Mouse (Mus musculus) CH12.LX (cell line): ENCODE data around the gene Gls2. TPM values are rescaled to one million over a fixed set of nuclear protein-coding genes. Genes with fewer than 3 reads are reported as not detected.
A peak's percentile ranks its signal among the peaks of the same experiment; 100 is the strongest.

ENCODE experiments used
- DNase-seq: peaks from one replicate; pipeline ENCODE4 v3.0.0-alpha.2; 2013; ENCODE audit errors: extremely low read depth
- H3K27ac ChIP-seq: 2 replicates; pipeline ENCODE4 v1.5.1; 2012; ENCODE audit warnings: low read depth, mild to moderate bottlenecking, control low read depth, moderate library complexity; ENCODE audit not compliant: insufficient read depth
- H3K27me3 ChIP-seq: replicated peaks from 2 replicates; pipeline ENCODE3; 2012; ENCODE audit warnings: inconsistent platforms
- H3K36me3 ChIP-seq, 2 experiments: replicated peaks in 1 of 2; 2 replicates each; pipeline versions ENCODE3 to v1.6.1; 2012; ENCODE audit warnings: inconsistent platforms in 1 of 2, low read length in 1 of 2, mild to moderate bottlenecking in 1 of 2, mixed read lengths in 1 of 2, moderate library complexity in 1 of 2; ENCODE audit not compliant: control insufficient read depth in 1 of 2, insufficient read depth in 1 of 2
- H3K4me1 ChIP-seq, 2 experiments: 2 replicates each; pipeline ENCODE4 v1.6.1; 2012; ENCODE audit warnings: inconsistent platforms in 1 of 2, moderate library complexity in 1 of 2; ENCODE audit not compliant: insufficient read depth in 2 of 2, control insufficient read depth in 1 of 2
- H3K4me2 ChIP-seq: 2 replicates; pipeline ENCODE4 v1.6.1; 2012; ENCODE audit warnings: low read depth, mild to moderate bottlenecking, control low read depth; ENCODE audit not compliant: poor library complexity, insufficient read depth, severe bottlenecking
- H3K4me3 ChIP-seq, 3 experiments: fragments of 150-350 bp in 1 of 3; sonication (generic) in 1 of 3; replicated peaks in 1 of 3; 2 replicates each; pipeline versions ENCODE3 to v1.5.1; 2011 to 2012; ENCODE audit warnings: low read depth in 2 of 3, low read length in 2 of 3, mild to moderate bottlenecking in 2 of 3, moderate library complexity in 2 of 3, control low read depth in 1 of 3, improper control_type of control experiment in 1 of 3, inconsistent platforms in 1 of 3, mixed read lengths in 1 of 3; ENCODE audit not compliant: poor library complexity in 1 of 3
- H3K79me2 ChIP-seq: replicated peaks from 2 replicates; pipeline ENCODE4 v1.6.1; 2012; ENCODE audit warnings: mild to moderate bottlenecking, moderate library complexity; ENCODE audit not compliant: control insufficient read depth, poor library complexity, insufficient read depth, severe bottlenecking; ENCODE audit errors: extremely low read depth
- H3K9ac ChIP-seq: 2 replicates; pipeline ENCODE4 v1.6.1; 2012; ENCODE audit warnings: low read depth, mild to moderate bottlenecking, control low read depth, moderate library complexity; ENCODE audit not compliant: insufficient read depth
- H3K9me3 ChIP-seq: replicated peaks from 2 replicates; pipeline ENCODE3; 2012; ENCODE audit warnings: low read length, inconsistent platforms, mixed read lengths
- BHLHE40 ChIP-seq: IDR thresholded peaks from 2 replicates; pipeline ENCODE4 v1.6.1; 2011; ENCODE audit warnings: mild to moderate bottlenecking, low read depth, low read length, improper control_type of control experiment
- CHD1 ChIP-seq: IDR thresholded peaks from 2 replicates; pipeline ENCODE4 v1.6.1; 2012; ENCODE audit warnings: low read depth, low read length, improper control_type of control experiment, inconsistent platforms
- CHD2 ChIP-seq: IDR thresholded peaks from 2 replicates; pipeline ENCODE4 v1.6.1; 2011; ENCODE audit warnings: low read length, improper control_type of control experiment
- CTCF ChIP-seq, 2 experiments: IDR thresholded peaks in 1 of 2; conservative IDR thresholded peaks in 1 of 2; 2 replicates each; pipeline ENCODE4 v1.5.1; 2011 to 2012; ENCODE audit warnings: low read depth in 2 of 2, low read length in 2 of 2, improper control_type of control experiment in 1 of 2, inconsistent platforms in 1 of 2, mild to moderate bottlenecking in 1 of 2, moderate library complexity in 1 of 2
- E2F4 ChIP-seq: IDR thresholded peaks from 2 replicates; pipeline ENCODE4 v1.6.1; 2011; ENCODE audit warnings: low read depth, low read length, improper control_type of control experiment; ENCODE audit not compliant: insufficient replicate concordance
- ELF1 ChIP-seq: IDR thresholded peaks from 2 replicates; pipeline ENCODE4 v1.6.1; 2014; ENCODE audit warnings: low read depth, mild to moderate bottlenecking, inconsistent platforms, low read length, improper control_type of control experiment
- EP300 ChIP-seq: IDR thresholded peaks from 2 replicates; pipeline ENCODE4 v1.6.1; 2011; ENCODE audit warnings: low read length, improper control_type of control experiment
- ETS1 ChIP-seq: conservative IDR thresholded peaks from 2 replicates; pipeline ENCODE4 v1.6.1; 2012; ENCODE audit warnings: low read depth, mild to moderate bottlenecking, inconsistent platforms, low read length, improper control_type of control experiment, moderate library complexity
- GABPA ChIP-seq: IDR thresholded peaks from 2 replicates; pipeline ENCODE4 v1.6.1; 2012; ENCODE audit warnings: low read depth, low read length, improper control_type of control experiment, inconsistent platforms; ENCODE audit not compliant: insufficient replicate concordance
- HCFC1 ChIP-seq: IDR thresholded peaks from 2 replicates; pipeline ENCODE4 v1.6.1; 2012; ENCODE audit warnings: low read depth, mild to moderate bottlenecking, inconsistent platforms, low read length, improper control_type of control experiment
- IRF4 ChIP-seq: IDR thresholded peaks from 2 replicates; pipeline ENCODE4 v1.6.1; 2014; ENCODE audit warnings: low read depth, mild to moderate bottlenecking, inconsistent platforms, low read length, improper control_type of control experiment
- JUN ChIP-seq: IDR thresholded peaks from 2 replicates; pipeline ENCODE4 v1.6.1; 2011; ENCODE audit warnings: low read depth, mild to moderate bottlenecking, low read length, improper control_type of control experiment, moderate library complexity; ENCODE audit not compliant: insufficient read depth
- JUND ChIP-seq: conservative IDR thresholded peaks from 2 replicates; pipeline ENCODE4 v1.6.1; 2011; ENCODE audit warnings: low read depth, low read length, improper control_type of control experiment
- KAT2A ChIP-seq: IDR thresholded peaks from 2 replicates; pipeline ENCODE4 v1.6.1; 2012; ENCODE audit warnings: low read length, improper control_type of control experiment, inconsistent platforms; ENCODE audit not compliant: insufficient replicate concordance
- MAFK ChIP-seq: IDR thresholded peaks from 2 replicates; pipeline ENCODE4 v1.6.1; 2011; ENCODE audit warnings: low read length, improper control_type of control experiment; ENCODE audit not compliant: insufficient replicate concordance
- MAX ChIP-seq: IDR thresholded peaks from 2 replicates; pipeline ENCODE4 v1.6.1; 2011; ENCODE audit warnings: low read length, improper control_type of control experiment
- MAZ ChIP-seq: IDR thresholded peaks from 2 replicates; pipeline ENCODE4 v1.6.1; 2012; ENCODE audit warnings: low read depth, mild to moderate bottlenecking, inconsistent platforms, low read length, improper control_type of control experiment, moderate library complexity
- MEF2A ChIP-seq: IDR thresholded peaks from 2 replicates; pipeline ENCODE4 v1.6.1; 2014; ENCODE audit warnings: low read depth, mild to moderate bottlenecking, inconsistent platforms, low read length, improper control_type of control experiment, borderline replicate concordance
- MXI1 ChIP-seq: IDR thresholded peaks from 2 replicates; pipeline ENCODE4 v1.6.1; 2011; ENCODE audit warnings: mild to moderate bottlenecking, low read depth, low read length, improper control_type of control experiment
- MYC ChIP-seq: IDR thresholded peaks from 2 replicates; pipeline ENCODE4 v1.6.1; 2011; ENCODE audit warnings: low read depth, mild to moderate bottlenecking, improper control_type of control experiment, low read length
- NELFE ChIP-seq: IDR thresholded peaks from 2 replicates; pipeline ENCODE4 v1.6.1; 2011; ENCODE audit warnings: low read depth, low read length, improper control_type of control experiment
- NRF1 ChIP-seq: IDR thresholded peaks from 2 replicates; pipeline ENCODE4 v1.6.1; 2014; ENCODE audit warnings: low read depth, mild to moderate bottlenecking, inconsistent platforms, low read length, improper control_type of control experiment, moderate library complexity
- PAX5 ChIP-seq: IDR thresholded peaks from 2 replicates; pipeline ENCODE4 v1.6.1; 2012; ENCODE audit warnings: low read length, inconsistent platforms, mixed read lengths
- POLR2A ChIP-seq: IDR thresholded peaks from 2 replicates; pipeline ENCODE4 v1.6.1; 2011; ENCODE audit warnings: low read depth, mild to moderate bottlenecking, improper control_type of control experiment, low read length
- POLR2AphosphoS2 ChIP-seq: IDR thresholded peaks from 2 replicates; pipeline ENCODE4 v1.6.1; 2011; ENCODE audit warnings: low read depth, low read length, improper control_type of control experiment
- RAD21 ChIP-seq: IDR thresholded peaks from 2 replicates; pipeline ENCODE4 v1.6.1; 2011; ENCODE audit warnings: low read depth, mild to moderate bottlenecking, low read length, improper control_type of control experiment, moderate library complexity
- RCOR1 ChIP-seq: conservative IDR thresholded peaks from 2 replicates; pipeline ENCODE4 v1.6.1; 2012; ENCODE audit warnings: low read depth, mild to moderate bottlenecking, inconsistent platforms, low read length, improper control_type of control experiment
- SIN3A ChIP-seq: IDR thresholded peaks from 2 replicates; pipeline ENCODE4 v1.6.1; 2012; ENCODE audit warnings: low read length, improper control_type of control experiment, inconsistent platforms
- SMC3 ChIP-seq: IDR thresholded peaks from 2 replicates; pipeline ENCODE4 v1.6.1; 2011; ENCODE audit warnings: low read depth, low read length, improper control_type of control experiment
- TBP ChIP-seq: conservative IDR thresholded peaks from 2 replicates; pipeline ENCODE4 v1.6.1; 2011; ENCODE audit warnings: low read depth, low read length, improper control_type of control experiment
- TCF12 ChIP-seq: IDR thresholded peaks from 2 replicates; pipeline ENCODE4 v1.6.1; 2014; ENCODE audit warnings: low read depth, mild to moderate bottlenecking, inconsistent platforms, low read length, improper control_type of control experiment
- UBTF ChIP-seq: IDR thresholded peaks from 2 replicates; pipeline ENCODE4 v1.6.1; 2012; ENCODE audit warnings: low read depth, mild to moderate bottlenecking, inconsistent platforms, low read length, improper control_type of control experiment, moderate library complexity
- USF1 ChIP-seq: IDR thresholded peaks from 2 replicates; pipeline ENCODE4 v1.6.1; 2014; ENCODE audit warnings: low read depth, mild to moderate bottlenecking, inconsistent platforms, low read length, improper control_type of control experiment
- USF2 ChIP-seq: conservative IDR thresholded peaks from 2 replicates; pipeline ENCODE4 v1.6.1; 2011; ENCODE audit warnings: low read depth, low read length, improper control_type of control experiment
- ZC3H11A ChIP-seq: IDR thresholded peaks from 2 replicates; pipeline ENCODE4 v1.6.1; 2012; ENCODE audit warnings: low read depth, mild to moderate bottlenecking, inconsistent platforms, low read length, improper control_type of control experiment
- ZKSCAN1 ChIP-seq: IDR thresholded peaks from 2 replicates; pipeline ENCODE4 v1.6.1; 2012; ENCODE audit warnings: low read depth, inconsistent platforms, low read length, improper control_type of control experiment, borderline replicate concordance
- ZMIZ1 ChIP-seq: IDR thresholded peaks from 2 replicates; pipeline ENCODE4 v1.6.1; 2012; ENCODE audit warnings: low read depth, mild to moderate bottlenecking, inconsistent platforms, low read length, improper control_type of control experiment
- ZNF384 ChIP-seq: IDR thresholded peaks from 2 replicates; pipeline ENCODE4 v1.6.1; 2012; ENCODE audit warnings: low read depth, low read length, improper control_type of control experiment, inconsistent platforms
- dilution Hi-C: fragments of 300-500 bp; cut with MboI; formaldehyde crosslinking; loops from 2 replicates; pipeline ENCODE4 v1.14.3; 2020; ENCODE audit warnings: low sequenced_read_pairs; ENCODE audit not compliant: extremely low pct_unique_long_range_greater_than_20kb, extremely low pct_ligation_motif_present
- in situ Hi-C: fragments of 300-500 bp; cut with MboI; formaldehyde crosslinking; loops from 3 replicates; pipeline ENCODE4 v1.14.3; 2019; ENCODE audit warnings: low sequenced_read_pairs, low pct_ligation_motif_present, low pct_unique_long_range_greater_than_20kb, mixed read lengths
- polyA plus RNA-seq: library from polyadenylated mRNA; unstranded; fragments of >175 nt; gene quantifications from 2 replicates; pipeline ENCODE4 v1.2.1, GENCODE M21; 2012; ENCODE audit warnings: low read depth; ENCODE audit not compliant: insufficient read length
- total RNA-seq, 2 experiments: library from RNA; depleted of rRNA; stranded (reverse); fragments of 300-350 nt in 1 of 2; fragments of >200 nt in 1 of 2; gene quantifications; 2 replicates each; pipeline ENCODE4 v1.2.3; 2012 to 2014

Gls2 gene
- total RNA-seq (2012; rRNA removed) (1.8 and 2.2 TPM in 2 replicates), total RNA-seq (2014; rRNA removed) (1.9 and 2.0 TPM in 2 replicates), polyA plus RNA-seq (0.86 and 1.8 TPM in 2 replicates)

- Histone ChIP-seq H3K9ac (peak within 1 kb of the TSS; percentile 28), H3K4me3 (peak within 1 kb of the TSS; percentile 42 to 64 (median 59)), H3K4me2 (peak within 1 kb of the TSS; percentile 49), H3K36me3 (no peaks in the 10 kb centered on the region), H3K79me2 (no peaks in the 10 kb centered on the region), H3K27me3 (peaks cover 15% of the 10 kb centered on the region), H3K9me3 (no peaks in the 10 kb centered on the region), H3K27ac (no peak within 1 kb of the TSS), H3K4me1 (peaks cover 7 to 13% of the 10 kb centered on the region in 2 experiments; a peak in 3 of 4 replicates)
- DNase-seq = peak; percentile 96
- in situ Hi-C loops = loop anchor here (5.0 to 25.0 kb wide), 2 partner anchors 102 to 257 kb away; partner anchors contain the start of gene Baz2a
- dilution Hi-C loops = no loop called here
- TF ChIP-seq MXI1 (0 out of 2 replicates have a peak, but pooled peaks have one; percentile 36), E2F4 (peak; percentile 32; the same call in 1 of the 2 replicates), JUN (no peak), GABPA (no peak), BHLHE40 (no peak), USF2 (no peak), RAD21 (no peak), SMC3 (no peak), EP300 (no peak), CHD1 (no peak), KAT2A (no peak), PAX5 (no peak), POLR2AphosphoS2 (no peak), MAX (peak; percentile 67), MAZ (no peak), ZC3H11A (no peak), TBP (no peak), IRF4 (no peak), ZNF384 (no peak), ZMIZ1 (0 out of 2 replicates have a peak, but pooled peaks have one; percentile 62), JUND (no peak), USF1 (no peak), RCOR1 (no peak), MAFK (no peak), MYC (no peak), TCF12 (peak; percentile 61), UBTF (peak; percentile 15; the same call in 1 of the 2 replicates), ETS1 (no peak), ELF1 (0 out of 2 replicates have a peak, but pooled peaks have one; percentile 17), MEF2A (no peak), POLR2A (peak; percentile 68; the same call in 1 of the 2 replicates), CTCF (conservative IDR thresholded peaks at IDR 0.05 in 1 of 2, IDR thresholded peaks at IDR 0.05 in 1 of 2; ENCODE audit: low read depth in 2 of 2, low read length in 2 of 2) (no peak), ZKSCAN1 (no peak), CHD2 (no peak), HCFC1 (no peak), NELFE (peak; percentile 44; the same call in 1 of the 2 replicates), SIN3A (no peak; the same call in 1 of the 2 replicates), NRF1 (peak; percentile 57)
Observed at GRCm38 (mm10) chr10:128194024-128194550, at the start of gene Gls2. TSS of gene Gls2 (plus strand) at chr10:128194457.
